Mouse (Mus musculus): ENCODE data around the gene Psmb9.
"Not testable (repeated sequence)": the region's sequence is repeated elsewhere in the genome, so short reads cannot be mapped to it uniquely, and the experiment has no call there.

The Psmb9 gene

DNA sequence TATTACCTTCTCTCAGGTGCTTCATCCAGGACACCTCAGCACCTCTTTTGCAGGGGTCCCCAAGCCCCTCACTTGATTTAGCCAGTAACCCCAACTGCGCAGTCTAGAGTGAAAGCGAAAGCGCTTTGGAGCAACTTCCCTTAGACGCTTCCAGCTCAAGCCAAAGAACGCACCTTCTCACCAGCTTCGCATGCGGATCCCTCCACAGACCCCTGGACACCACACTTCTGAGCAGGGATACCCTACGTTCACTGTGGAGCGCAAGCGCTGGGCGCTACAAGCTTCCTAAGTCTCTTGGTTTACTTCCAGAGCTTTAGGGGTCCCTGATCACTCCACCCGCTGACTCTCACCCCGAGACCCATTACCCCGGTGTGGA lies 691 bp downstream of the Psmb9 start:
- peak in 1 of 2 experiments; percentile 52 for DNase-seq (ENCODE audit: low spot score in 2 of 2)

DNA sequence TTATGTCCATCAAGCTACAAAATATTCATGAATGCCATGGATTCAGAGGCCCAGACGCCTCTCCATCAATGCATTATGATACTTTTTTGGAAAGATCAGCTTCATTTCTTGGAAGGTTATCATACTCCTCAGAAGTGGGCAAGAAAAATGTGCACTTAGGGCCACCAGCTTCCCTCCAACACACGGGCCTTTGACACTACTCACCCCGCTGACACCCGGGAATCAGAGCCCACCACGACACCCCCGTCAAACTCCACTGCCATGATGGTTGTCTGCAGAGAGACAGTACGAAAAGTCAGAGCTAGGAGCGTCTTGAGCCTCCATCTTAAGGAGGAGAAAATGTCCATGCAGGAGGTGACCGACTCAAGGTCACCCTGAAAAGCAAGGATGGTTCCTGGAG lies 2.0 kb downstream of the Psmb9 start:
- DNase-seq (ENCODE audit: low spot score in 2 of 2), result no peak

DNA sequence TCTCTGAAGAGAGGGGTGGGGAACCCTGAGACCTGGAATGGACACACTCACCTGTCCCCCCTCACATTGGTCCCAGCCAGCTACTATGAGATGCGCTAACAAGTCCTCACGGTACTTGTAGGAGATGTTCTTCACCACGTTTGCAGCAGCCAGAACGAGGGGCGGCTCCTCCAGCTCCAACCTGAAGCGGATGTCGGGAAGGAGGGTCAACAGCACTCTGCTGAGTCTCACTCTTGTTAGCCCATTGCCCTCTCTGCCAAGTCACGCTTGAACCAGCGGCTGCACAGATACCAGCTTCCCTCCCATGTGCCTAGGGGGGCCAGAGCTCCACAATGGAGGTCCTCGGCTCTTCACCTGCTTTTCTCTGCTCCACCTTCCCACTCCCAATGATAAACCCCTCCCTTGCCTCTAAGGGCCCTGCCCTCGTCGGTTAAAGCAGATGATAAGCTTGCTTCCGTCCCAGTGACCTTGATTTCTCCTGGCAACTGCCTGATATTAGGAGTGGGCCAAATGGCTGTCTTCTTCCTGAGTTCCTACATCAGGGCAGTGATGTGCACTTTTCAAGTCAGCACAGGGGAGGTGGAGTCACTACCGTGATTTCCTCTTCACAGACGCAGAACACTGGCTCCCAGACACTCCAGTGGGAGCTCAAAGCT lies 3.9 kb downstream of the Psmb9 start:
- DNase-seq (ENCODE audit: low spot score in 2 of 2), result no peak

DNA sequence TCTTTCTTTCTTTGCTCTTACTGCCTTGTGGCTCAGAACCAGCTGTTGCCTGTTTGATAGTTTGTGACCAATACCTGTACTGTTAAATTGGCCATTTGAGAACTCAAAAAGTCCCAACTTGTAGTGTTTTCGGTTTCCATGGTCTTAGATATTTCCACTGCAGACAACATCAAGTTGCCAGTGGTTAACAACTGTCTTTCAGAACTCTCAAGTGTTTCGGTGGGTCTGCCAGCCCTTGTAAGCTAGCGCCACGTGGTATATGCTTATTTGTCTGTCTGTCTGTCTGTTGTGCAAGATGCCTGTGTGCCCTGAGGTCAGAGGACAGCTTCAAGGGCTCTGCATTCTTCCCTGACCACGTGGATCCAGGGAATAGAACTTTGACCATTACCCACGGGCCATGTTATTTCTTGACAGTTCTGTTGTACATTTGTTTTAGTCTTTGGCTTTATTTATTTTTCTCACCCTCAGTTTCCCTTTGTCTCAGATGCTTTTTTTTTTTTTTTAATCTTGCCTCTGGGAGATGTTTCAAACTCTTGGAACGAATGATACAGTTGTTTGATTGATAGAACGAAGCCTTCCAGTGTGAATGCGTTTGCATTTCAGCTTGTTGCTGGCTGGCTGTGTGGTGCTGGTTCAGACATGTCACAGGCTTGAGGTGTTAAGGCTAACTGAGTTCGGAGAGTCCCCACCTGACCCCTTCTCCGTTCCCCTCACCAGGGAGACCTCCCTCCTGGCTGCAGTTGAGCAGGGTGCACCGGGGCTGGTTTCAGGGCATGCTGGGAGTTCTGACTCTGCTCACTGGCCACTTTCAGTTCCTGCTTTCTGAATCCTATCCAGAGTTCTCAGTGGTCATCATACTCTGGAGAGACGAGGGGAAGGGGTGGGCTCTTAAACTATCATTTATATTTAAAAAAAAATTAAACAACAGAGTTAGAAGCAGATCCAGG lies 7.4 kb downstream of the Psmb9 start:
- peak in 1 of 2 experiments; percentile 31 for DNase-seq (ENCODE audit: low spot score in 2 of 2)

DNA sequence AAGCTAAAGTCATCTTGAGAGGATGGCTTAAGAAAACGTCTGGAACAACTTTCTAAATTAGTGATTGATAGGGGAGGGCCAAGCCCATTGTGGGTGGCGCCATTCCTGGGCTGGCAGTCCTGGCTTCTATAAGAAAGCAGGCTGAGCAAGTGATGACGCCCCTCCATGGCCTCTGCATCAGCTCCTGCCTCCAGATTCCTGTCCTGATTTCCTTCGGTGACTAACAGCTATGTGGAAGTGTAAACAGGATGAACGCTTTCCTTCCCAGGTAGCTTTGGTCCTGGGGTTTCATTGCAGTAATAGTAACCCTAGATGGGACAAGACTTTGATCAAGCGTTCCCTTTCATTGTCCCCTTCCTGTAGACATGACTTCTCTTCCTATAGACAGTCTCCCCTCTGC lies 8.5 kb downstream of the Psmb9 start:
- no peak for DNase-seq (ENCODE audit: low spot score in 2 of 2)

DNA sequence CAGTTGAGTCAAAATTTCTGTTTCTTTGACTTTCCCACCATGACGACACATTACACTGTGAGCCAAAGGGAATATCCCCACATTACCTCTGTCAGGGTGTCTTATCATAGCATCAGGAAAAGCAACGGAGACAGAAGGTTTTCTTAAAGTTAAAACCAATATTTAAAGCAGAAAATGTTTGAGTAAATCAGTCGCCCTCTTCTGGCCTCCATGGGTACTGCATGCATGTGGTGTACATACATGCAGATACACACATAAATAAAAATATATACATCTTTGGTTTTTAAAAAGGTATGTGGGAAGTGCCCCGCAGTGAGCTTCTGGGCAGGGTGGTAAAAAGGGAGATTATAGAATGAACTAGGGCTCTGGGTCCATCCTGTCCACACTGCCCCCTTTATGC lies 10.4 kb downstream of the Psmb9 start:
- peak in 1 of 2 experiments; percentile 42 for DNase-seq (ENCODE audit: low spot score in 2 of 2)

DNA sequence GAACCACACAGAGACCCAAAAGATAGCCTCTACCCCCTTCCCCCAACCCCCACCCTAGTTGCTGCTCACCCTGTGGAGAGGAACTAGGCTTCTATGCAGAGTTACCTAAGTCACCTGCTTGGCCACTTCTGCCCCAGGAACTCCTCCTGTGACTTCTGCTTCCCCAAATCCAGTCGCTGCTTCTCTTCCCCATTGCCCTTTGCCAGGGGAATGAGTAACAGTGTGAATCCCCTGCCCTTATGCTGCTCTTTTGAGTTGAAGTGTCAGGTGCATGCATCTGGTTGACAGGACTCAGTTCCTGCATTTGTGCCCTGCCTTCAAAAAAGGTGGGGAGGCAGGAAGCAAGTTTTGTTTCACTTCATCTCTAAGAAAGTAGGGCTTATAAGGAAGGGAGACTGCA lies 13.5 kb downstream of the Psmb9 start:
- DNase-seq (ENCODE audit: low spot score in 2 of 2), result peak in 1 of 2 experiments; percentile 26

DNA sequence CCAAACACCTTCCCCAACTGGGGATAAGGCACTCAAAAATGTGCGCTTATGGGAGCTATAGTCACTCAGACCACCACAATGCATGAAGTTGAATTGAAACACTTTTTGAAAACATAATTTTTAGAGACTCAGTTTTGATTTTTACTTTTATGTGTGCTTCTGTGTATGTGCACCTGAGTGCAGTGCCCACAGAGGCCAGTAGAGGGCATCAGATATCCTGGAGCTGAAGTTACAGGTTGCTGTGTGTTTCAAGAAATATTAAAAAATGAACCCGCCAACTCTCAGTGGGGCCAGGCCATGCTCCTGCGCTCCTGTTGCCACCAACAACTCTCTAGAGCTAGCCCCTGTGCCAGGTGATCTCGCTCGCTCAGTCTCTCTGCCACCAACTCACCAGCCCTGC lies 15.0 kb downstream of the Psmb9 start:
- peak in 1 of 2 experiments; percentile 41 for DNase-seq (ENCODE audit: low spot score in 2 of 2)

DNA sequence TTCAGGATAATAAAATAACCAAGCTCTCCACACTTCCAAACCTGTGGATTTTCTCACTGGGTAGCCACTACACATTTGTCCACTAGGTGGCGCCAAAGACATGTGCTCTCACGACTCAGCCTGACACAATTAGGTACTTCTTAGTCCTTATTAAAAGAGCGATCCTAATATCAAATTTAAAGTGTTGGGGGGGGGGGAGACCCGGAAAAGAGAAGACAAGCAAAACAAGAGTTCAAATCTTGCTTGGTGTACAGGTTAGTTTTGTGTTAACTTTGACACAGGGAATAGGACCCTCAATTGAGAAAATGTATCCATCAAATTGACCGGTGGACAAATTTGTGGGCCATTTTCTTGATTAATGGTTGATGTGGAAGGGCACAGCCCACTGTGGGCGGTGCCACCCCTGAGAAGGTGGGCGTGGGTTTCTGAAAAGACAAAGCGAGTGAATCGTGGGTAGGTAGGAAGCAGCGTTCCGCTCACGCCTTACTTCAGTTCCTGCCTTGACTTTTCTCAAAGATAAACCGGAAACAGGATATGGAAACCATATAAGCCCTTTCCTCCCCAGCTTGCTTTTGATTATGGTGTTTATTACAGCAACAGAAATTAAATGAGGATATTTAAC lies 16.6 kb downstream of the Psmb9 start:
- peak; percentile 78 to 89 for DNase-seq (ENCODE audit: low spot score in 2 of 2)

DNA sequence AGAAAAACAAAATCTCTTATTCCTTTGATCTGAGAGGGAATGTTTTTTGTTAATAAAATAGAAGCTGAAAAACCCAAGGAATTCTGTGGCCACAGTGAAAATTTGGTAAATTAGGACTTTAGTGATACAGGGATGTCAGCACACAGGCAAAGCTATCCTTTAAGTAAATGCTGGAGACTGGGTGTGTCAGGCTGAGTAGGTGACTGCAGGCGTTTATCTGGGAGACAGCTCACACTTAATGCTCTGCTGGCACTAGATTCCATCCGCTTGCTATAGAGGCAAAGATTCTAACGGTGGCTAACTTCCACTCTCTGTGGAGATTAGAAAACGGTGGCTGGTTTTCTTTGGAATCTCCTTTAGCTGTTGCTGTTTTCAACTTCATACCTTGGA lies 17.1 kb downstream of the Psmb9 start:
- no peak for DNase-seq (ENCODE audit: low spot score in 2 of 2)

DNA sequence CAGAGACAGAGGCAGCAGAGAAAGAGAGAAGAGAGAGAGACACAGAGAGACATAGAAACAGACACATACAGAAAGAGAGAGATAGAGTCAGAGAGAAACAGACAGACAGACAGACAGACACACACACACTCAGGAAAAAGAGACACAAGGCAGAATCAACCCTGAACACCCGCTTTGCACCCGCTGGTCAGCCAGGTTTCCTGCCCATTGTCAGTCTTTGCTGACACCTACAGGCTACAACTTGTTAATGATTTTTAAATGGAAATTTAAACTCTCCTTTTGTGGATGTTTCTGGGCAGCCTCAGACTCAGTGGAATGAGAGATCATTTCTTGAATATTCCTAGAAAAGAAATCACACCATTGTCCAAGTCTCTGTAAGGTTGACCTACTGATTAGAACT lies 18.3 kb downstream of the Psmb9 start:
- peak in 1 of 2 experiments; percentile 51 for DNase-seq (ENCODE audit: low spot score in 2 of 2)

DNA sequence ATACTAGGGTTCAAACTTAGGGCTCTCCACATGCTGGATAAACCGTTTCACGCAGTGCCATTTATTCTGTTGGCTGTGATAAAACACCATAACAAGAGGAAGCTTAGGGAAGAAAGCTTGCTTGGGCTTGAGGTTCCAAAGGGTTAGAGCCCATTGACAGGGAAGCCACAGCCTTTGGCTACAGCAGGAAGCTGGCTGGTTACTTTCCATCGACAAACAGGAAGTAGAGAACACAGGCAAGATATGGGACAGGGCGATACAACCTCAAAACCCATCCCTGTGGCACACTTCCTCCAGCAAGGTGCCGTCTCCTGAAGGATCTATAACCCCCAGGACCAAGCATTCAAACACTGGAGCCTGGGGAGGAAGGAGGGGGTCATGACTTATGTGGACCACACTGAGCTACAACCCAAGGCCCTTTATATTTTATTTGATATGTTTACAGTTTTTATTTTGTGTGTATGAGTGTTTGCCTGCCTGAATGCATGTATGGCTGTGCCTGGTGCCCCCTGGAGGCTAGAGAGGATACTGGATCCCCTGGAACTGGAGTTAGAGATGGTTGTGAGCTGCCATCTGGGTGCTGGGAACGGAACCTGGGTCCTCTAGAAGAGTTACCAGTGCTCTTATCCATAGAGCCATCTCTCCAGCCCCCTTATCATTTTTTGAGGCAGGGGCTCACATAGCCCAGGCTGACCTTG lies 22.4 kb downstream of the Psmb9 start:
- DNase-seq (ENCODE audit: low spot score in 2 of 2), result peak in 1 of 2 experiments; percentile 48

DNA sequence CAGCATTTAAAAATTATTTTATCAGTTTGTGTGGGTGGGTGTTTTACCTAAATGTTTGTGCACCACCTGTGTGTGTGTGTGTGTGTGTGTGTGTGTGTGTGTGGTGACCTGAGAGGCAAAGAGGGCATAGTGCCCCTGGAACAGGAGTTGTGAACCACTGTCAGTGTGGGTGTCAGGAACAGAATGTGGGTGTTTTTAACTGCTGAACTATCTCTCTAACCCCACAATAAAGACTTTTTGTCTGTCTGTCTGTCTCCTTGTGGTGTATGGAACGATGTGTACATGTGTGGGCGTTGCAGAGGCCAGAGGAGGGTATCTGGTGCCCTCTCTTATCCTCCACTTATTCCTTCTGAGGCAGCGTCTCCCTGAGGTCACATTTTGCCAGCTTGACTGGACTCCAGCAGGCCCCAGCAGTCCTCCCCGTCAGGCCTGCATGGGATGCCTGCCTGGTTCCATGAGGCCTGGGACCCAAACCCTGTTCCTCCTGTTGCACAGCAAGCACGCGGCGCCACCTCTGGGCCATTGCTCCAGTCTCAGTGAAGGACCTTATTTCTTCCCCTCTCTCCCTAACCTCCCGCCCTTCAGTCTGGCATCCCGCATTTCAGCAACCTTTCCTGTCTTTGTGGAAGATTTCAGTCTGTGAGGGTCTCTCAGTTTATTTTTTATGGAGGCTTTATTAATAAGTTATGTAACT lies 23.2 kb downstream of the Psmb9 start:
- peak in 1 of 2 experiments; percentile 65 for DNase-seq (ENCODE audit: low spot score in 2 of 2)

DNA sequence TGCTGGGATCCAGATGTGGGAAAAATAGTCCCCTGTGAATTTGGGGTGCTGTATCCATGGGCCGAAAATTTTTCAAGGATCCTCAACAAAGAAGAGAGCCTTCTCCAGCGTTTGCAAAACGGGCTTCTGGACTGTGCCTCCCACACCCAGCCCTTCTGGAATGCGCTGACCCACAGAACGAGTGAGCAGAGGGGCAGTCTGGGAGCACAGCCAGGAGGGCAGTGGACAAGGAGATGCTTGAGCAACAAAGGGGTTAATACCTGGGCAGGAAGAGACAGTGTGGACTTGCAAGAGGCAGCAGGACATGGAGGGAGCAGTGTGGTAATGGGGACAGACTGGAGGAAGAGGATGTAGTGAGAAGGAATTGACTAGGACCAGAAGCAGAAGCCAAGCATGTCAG lies 32.0 kb downstream of the Psmb9 start:
- no peak for DNase-seq (ENCODE audit: low spot score in 2 of 2)

DNA sequence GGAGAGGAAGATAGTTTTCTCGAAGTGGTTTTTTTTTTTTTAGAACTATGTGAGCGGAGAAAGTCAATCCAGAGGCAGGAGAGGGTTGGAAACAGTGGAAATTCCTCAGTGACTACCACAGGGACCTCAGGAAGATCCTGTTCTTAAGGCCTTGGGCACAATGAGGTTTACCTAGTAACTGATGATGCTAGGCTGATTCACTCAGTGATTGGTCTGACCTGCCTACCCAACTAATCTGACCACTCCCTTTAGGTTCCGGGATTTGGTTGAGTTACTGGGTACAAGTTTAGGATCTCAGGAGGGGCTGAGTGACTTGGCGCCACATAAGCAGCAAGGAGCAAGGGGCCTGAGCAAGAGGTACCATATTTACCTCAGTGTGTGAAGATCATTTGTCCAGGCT lies 34.6 kb downstream of the Psmb9 start, which contains the start of gene H2-DMb1:
TSS of gene H2-DMb1 (plus strand) at position 150 of the 400 bp plus-strand sequence.
- DNase-seq (ENCODE audit: low spot score in 2 of 2), result no peak

DNA sequence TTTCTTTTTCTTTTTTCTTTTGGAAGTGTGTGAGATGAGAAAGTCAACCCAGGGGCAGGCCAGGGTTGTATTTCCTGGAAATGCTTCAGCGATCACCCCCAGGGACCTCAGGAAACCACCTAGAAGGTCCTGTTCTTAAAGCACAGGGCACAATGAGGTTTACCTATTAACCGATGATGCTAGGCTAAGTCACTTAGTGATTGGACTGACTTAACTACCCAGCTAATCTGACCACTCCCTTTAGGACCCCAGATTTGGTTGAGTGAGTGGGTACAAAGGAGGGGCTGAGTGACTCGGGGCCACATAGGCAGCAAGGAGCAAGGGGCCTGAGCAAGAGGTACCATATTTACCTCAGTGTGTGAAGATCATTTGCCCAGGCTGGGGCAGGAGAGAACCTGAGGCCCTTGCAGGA lies 42.6 kb downstream of the Psmb9 start:
- DNase-seq (ENCODE audit: low spot score in 2 of 2), result peak in 1 of 2 experiments; percentile 75

DNA sequence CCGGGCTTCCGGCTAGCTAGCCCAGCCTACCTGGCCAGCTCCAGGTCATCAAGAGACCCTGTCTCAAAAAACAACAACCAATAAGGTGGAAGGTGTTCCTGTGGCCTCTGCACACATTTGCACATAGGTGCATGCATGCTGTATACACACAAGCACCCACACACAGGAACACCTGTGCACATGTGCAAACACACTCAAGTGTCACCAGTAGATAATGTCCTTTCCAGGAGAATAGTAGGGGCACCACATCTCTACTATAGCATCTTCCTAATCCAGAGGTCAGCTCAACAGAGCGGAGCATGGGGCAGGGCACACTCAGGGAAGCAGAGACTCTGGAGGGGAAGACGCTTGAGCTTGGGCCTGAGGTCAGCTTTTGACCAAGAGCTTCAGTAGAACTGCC lies 43.3 kb downstream of the Psmb9 start:
- not testable (repeated sequence) for DNase-seq (ENCODE audit: low spot score in 2 of 2)

DNA sequence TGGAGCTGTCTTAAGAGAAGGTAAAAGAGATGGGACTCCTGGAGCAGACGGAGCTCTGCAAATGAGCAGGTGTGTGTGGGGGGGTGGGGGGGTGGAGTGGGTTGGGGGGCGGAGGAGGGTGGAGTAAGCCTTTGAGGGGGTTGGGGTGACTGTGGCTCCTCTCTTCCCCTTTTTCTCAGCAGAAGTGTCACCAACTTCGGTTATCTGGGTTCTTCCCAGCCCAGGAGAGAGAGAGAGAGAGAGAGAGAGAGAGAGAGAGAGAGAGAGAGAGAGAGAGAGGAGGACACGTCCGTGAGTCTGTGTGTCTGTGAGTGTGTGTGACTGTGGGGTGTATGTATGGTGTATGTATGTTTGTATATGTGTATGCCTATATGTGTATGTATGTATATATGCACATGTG lies 44.1 kb downstream of the Psmb9 start:
- DNase-seq (ENCODE audit: low spot score in 2 of 2), result no peak

DNA sequence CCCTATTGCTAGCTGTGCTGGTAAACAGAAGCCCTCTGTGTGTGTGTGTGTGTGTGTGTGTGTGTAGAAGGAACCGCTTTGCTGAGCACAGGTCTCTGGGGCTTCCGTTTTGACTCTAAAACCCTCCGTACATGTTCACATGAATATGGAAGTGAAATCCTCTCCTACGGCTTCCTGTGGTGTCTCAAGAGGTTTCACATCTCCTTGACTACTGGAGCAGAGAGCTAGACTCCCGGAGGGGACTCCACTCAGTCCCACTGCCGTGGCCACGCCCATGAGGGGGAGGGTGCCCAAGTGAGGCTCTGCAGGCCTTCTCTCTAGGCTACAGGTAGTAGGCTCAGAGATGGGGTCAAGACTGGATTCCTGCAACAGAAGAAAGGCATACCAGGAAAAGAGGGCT lies 44.5 kb downstream of the Psmb9 start, which contains the start of gene H2-DMb2:
TSS of gene H2-DMb2 (plus strand) at position 275 of the 400 bp plus-strand sequence.
- peak; percentile 66 to 91 for DNase-seq (ENCODE audit: low spot score in 2 of 2)

DNA sequence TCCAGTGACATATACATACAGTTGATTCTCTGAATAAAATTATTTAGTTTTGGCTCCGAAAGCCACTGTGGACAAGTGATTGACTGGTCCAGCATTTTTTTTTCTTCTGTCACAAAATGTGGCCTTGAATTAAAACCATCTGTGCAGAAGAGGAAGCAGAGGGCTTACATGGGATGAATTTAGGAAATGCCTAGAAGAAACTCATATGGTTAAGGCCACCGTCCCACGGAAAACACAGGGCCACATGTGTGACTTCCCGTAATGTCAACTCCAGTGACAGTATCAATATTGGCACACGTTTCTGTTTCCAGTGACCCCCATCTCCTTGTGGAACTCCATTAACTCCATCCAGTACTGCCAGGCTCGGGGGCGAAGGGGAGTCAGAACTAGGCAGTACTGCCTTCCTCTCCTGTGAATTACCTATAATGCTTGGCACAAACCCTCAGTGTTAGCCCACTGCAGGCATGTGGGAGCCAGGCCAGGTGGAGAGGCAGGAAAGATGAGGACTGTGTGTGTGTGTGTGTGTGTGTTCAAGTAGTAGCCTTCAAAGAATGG lies 45.0 kb downstream of the Psmb9 start:
- DNase-seq (ENCODE audit: low spot score in 2 of 2), result no peak

DNA sequence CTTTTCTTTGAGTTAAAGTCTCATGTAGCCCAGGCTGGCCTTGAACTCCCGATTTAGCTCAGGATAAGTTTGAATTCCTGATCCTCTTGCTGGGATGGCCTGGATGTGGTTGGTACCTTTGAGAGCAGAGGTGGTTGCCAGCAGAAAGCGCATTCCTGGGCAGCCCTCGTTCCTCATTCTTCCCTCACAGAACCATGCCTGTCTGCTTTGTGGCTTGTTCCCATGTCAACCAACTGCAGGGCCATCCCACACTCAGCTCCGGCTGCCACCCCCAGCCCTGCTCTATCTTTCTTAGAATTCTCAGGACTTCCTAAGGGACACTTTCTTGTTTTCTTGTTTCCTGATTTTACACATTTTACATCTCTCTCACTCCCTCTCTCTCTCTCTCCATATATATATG lies 46.1 kb downstream of the Psmb9 start:
- DNase-seq (ENCODE audit: low spot score in 2 of 2), result no peak

Measured in spleen, postnatal 10 days (tissue).